Mouse (Mus musculus): ENCODE results near the gene Bcl11a.

Gene Bcl11a

DNA sequence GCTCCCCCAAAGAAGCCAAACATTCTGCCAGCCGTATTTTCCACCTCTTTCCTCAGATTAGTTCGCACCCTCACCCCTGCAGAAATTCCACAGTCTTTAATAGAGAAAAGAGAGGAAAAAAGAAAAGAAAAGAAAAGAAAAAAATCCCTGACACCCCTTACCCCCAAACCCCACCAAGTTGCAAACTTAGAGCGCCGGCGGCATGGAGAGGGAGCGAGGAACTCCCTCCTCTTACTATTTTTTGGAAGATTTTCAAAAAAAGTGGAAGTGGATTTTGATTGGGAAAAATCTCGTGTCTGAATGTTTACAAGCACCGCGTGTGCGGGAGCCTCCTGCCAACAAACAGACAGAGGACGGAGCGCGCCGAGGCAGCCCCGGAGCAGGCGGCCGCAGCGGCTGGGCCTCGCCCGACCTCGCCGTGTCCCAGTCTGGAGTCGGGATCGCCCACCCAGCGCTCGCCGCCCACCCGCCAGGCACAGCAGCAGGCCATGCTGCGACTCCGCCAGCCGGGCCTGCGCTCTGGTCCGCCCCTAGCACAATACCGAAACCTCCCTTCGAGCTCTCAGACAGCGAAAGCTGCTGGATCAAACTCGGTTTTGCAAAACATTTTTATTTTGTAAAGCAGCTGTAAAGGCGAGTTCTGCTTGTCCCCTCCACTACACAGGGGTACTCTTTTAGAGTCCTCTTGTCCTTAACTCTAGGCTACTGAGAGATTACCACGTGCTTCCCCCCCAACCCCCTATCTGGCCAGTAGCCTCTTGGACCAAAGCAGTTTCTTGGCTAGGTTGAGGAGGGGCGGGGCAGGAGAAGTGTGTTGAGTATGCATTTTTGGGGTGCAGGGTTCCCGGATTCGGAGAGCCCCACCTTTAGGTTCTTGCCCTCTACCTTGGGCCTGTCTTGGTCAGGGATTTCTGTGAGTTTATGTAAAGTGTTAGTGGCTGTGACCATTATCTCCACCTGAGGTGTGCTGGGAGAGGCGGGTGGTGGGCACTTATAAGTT is 1.8 kb downstream of the Bcl11a start:
- no peak for DNase-seq (ENCODE audit: extremely low read depth, insufficient read length, low spot score)

GRCm38 (mm10) chr11:24080541-24080940 is 2.7 kb downstream of the Bcl11a start:
- no peak for DNase-seq (ENCODE audit: extremely low read depth, insufficient read length, low spot score)

GRCm38 (mm10) chr11:24081016-24081686 is 3.3 kb downstream of the Bcl11a start:
- no peak for DNase-seq (ENCODE audit: extremely low read depth, insufficient read length, low spot score)

GRCm38 (mm10) chr11:24081687-24082384 is 4.0 kb downstream of the Bcl11a start:
- no peak for DNase-seq (ENCODE audit: extremely low read depth, insufficient read length, low spot score)

- no peak for DNase-seq (ENCODE audit: extremely low read depth, insufficient read length, low spot score)
Measured at GRCm38 (mm10) chr11:24082385-24083075, 4.7 kb downstream of the Bcl11a start.

DNA sequence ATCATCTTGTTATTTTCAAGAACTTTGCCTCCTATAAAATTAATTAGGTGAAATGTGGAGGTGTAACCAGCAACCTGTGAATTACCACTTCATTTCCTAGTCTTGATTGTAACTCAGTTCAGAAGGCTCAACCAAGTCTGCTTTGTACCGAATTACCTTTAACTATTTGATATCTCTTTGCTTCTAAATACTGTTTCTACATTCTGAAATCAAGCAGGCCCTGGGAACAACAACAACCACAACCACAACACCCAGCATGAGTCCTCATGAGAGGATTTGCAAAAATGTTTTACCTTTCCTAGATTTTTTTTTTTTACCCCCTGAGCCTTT is 5.2 kb downstream of the Bcl11a start:
- DNase-seq (ENCODE audit: extremely low read depth, insufficient read length, low spot score) = no peak

DNA sequence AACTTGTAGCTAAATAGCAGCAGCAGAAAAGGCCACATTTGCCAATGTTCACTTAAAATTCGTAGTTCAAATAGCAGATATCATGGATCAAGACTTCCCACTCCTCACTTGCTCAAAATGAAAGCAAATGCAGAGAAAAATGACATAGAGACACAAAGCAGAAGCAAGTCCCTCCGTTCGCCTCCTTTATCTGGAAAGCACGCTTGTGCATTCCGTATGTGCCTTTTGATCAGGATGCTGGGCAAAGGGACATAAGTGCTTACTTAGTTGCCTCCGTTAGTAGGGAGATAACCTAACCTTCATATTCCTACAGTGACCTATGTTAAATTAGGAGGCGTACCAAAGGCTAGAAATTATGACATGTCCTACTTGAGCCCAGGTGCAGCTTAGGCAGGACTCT is 5.6 kb downstream of the Bcl11a start:
- no peak for DNase-seq (ENCODE audit: extremely low read depth, insufficient read length, low spot score)

DNA sequence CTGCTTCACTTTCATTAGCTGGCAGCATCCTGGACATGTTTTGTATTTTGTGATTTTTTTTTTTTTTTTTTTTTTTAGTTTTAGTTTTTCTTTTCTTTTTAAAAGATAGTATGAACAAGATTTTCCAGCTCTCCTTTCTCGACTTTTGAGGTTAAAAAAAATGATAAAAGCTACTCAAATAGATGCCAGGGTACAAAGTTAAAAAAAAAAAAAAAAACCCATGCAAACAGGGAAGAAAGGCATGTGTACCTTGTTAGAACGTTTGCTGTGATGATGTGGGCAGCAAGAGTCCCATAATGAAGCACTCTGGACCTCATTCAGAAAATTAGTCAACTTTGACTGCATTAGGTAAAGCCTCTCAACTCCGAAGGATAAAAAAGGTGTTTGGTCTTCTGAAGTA is 6.2 kb downstream of the Bcl11a start:
- DNase-seq (ENCODE audit: extremely low read depth, insufficient read length, low spot score) = no peak

- DNase-seq (ENCODE audit: extremely low read depth, insufficient read length, low spot score) = no peak
Measured at GRCm38 (mm10) chr11:24084590-24084989, 6.7 kb downstream of the Bcl11a start.

- no peak for DNase-seq (ENCODE audit: extremely low read depth, insufficient read length, low spot score)
Measured at GRCm38 (mm10) chr11:24085986-24086385, 8.1 kb downstream of the Bcl11a start.

DNA sequence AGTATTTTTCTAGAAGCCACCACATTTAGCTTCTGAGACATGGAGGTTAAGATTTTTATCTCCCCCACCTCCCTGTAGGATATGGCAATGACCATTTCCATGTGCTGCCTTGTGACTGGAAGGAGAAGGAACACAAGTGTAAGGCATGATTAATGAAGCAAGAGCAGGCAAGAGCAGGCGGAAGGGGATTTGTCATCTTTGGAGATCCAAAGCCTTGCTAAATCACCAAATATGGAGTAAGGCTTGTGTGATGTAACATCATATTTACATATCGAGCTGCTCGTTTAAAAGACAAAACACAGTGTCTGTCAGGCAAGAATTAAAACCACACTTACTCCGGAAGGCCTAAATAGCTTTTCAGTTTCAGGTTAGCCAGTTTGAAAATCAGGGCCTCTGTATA is 9.2 kb downstream of the Bcl11a start:
- no peak for DNase-seq (ENCODE audit: extremely low read depth, insufficient read length, low spot score)

DNA sequence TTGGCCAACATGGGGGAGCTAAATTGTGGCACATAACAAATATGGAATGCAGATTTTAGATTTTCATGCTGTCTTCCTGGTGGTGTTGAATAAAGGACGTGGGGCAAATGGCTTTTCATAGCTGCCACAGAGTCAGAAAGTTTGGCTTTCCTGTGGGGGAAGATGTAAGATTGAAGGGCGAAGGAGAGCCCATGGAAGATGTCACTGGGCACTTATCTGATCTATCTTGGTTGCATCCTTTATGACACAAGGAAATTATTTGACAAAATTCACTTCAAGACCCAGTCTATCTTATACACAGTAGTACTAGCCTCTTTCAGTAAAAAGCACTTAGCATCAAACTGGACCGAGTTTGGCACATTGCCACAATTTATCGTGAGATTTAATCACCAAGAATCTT is 12.6 kb downstream of the Bcl11a start:
- no peak for DNase-seq (ENCODE audit: extremely low read depth, insufficient read length, low spot score)

DNA sequence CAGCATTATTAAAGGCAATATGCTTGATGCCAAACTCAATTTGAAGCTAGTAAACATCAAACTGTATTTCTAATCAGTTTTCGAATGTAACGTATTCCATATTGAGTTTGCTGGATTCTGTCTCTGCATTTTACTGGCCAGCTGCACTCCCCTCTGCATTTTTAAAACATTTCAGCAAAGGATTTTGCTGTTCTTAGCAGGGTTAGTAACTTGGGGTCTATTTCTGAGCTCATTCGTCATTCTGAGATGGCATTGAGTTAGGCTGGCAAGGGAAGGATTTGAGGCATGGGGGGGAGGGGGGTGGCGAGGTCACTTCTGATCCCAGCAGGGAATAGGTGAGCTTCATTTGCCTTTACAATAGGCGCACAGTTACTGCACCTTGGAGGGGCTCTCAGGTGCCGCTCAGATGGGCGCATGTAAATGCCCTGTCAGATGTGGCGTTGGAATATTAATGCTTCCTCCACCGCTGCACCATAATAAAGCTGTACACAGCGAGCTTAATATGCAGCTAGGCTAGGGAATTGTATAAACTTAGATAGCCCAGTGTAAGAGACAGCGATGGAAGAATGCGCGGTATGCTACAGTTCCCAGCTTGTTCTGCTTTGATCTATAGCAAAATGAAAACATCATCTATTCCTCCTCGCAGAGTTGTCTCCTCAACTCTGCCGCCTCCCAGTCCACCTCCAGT is 13.7 kb downstream of the Bcl11a start:
- no peak for DNase-seq (ENCODE audit: extremely low read depth, insufficient read length, low spot score)

GRCm38 (mm10) chr11:24092618-24093017 is 14.8 kb downstream of the Bcl11a start:
- no peak for DNase-seq (ENCODE audit: extremely low read depth, insufficient read length, low spot score)

- DNase-seq (ENCODE audit: extremely low read depth, insufficient read length, low spot score) = no peak
Measured at GRCm38 (mm10) chr11:24094086-24094487, 16.2 kb downstream of the Bcl11a start.

DNA sequence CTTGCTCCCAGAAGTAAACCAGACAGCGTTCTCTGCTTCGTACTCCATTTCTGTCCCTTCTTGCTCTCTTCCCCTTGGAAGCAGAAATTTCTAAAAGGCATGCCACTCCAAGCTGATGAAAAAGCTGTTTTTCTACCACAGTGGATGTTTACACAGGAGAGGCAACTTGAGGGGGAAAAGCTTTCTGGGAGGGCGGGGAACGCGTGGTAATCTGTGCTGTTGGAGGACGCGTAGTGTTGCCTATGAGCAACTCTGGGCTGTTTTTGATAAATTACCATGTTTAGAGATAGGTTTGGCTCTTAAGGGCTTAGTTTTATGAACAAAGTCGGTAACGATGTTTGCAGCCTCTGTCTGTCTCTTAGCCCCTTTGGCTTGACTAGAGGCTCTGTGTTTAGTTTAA is 17.4 kb downstream of the Bcl11a start:
- no peak for DNase-seq (ENCODE audit: extremely low read depth, insufficient read length, low spot score)

GRCm38 (mm10) chr11:24095656-24096353 is 17.9 kb downstream of the Bcl11a start:
- no peak for DNase-seq (ENCODE audit: extremely low read depth, insufficient read length, low spot score)

GRCm38 (mm10) chr11:24096483-24096882 is 18.6 kb downstream of the Bcl11a start:
- no peak for DNase-seq (ENCODE audit: extremely low read depth, insufficient read length, low spot score)

- no peak for DNase-seq (ENCODE audit: extremely low read depth, insufficient read length, low spot score)
Measured at GRCm38 (mm10) chr11:24097026-24097425, 19.2 kb downstream of the Bcl11a start.

- DNase-seq (ENCODE audit: extremely low read depth, insufficient read length, low spot score) = no peak
Measured at GRCm38 (mm10) chr11:24098069-24098468, 20.2 kb downstream of the Bcl11a start.

Data from 3134 (cell line).